Mouse (Mus musculus) neural tube, embryonic 11.5 days (tissue): ENCODE measurements around the gene Npr3. TPM values are rescaled to one million over a fixed set of nuclear protein-coding genes. Genes with fewer than 3 reads are reported as not detected.
A peak's percentile ranks its signal among the peaks of the same experiment; 100 is the strongest.

Experiments used
- ATAC-seq: fragments of 200-750 bp; cut with Nextera tagmentation; 2 replicates; pipeline ENCODE4 v1.8.0; 2017; ENCODE audit warnings: moderate number of reproducible peaks, mild to moderate bottlenecking, moderate TSS enrichment, moderate library complexity; ENCODE audit not compliant: insufficient read depth, low FRiP score, low TSS enrichment
- DNase-seq: peaks from one replicate; pipeline ENCODE4 v3.0.0-alpha.2; 2015; ENCODE audit warnings: low spot score
- H3K27ac ChIP-seq: fragments of 300-500 bp; sonication (generic); 2 replicates; pipeline ENCODE4 v1.5.1; 2014; ENCODE audit warnings: low read depth, mild to moderate bottlenecking, low read length
- H3K27me3 ChIP-seq: fragments of 300-500 bp; sonication (generic); 2 replicates; pipeline ENCODE4 v1.6.1; 2014; ENCODE audit warnings: mild to moderate bottlenecking, low read length, mixed read lengths; ENCODE audit not compliant: control insufficient read depth, insufficient read depth
- H3K36me3 ChIP-seq: fragments of 300-500 bp; sonication (generic); 2 replicates; pipeline ENCODE4 v1.6.1; 2014; ENCODE audit warnings: mild to moderate bottlenecking, low read length, moderate library complexity, mixed read lengths; ENCODE audit not compliant: control insufficient read depth, insufficient read depth
- H3K4me1 ChIP-seq: fragments of 300-500 bp; sonication (generic); 2 replicates; pipeline ENCODE4 v1.6.1; 2014; ENCODE audit warnings: low read length, mixed read lengths; ENCODE audit not compliant: control insufficient read depth, insufficient read depth
- H3K4me2 ChIP-seq: fragments of 300-500 bp; sonication (generic); 2 replicates; pipeline ENCODE4 v1.6.1; 2014; ENCODE audit warnings: low read depth, mild to moderate bottlenecking, moderate library complexity
- H3K4me3 ChIP-seq: fragments of 300-500 bp; sonication (generic); 2 replicates; pipeline ENCODE4 v1.5.1; 2014; ENCODE audit warnings: low read depth, low read length
- H3K9ac ChIP-seq: fragments of 300-500 bp; sonication (generic); 2 replicates; pipeline ENCODE4 v1.6.1; 2014; ENCODE audit warnings: mild to moderate bottlenecking, low read length
- H3K9me3 ChIP-seq: fragments of 300-500 bp; sonication (generic); 2 replicates; pipeline ENCODE4 v1.6.1; 2016; ENCODE audit warnings: low read length; ENCODE audit not compliant: control insufficient read depth
- WGBS: fragments of 180-500 bp; shearing (Covaris S2); extraction: QIAGEN DNeasy Blood & Tissue Kit; methylation state at CpG from one replicate; pipeline ENCODE4 v1.1.7; 2014; 5-methylcytosine and 5-hydroxymethylcytosine counted together
- polyA plus RNA-seq: library from polyadenylated mRNA; unstranded; fragments of >200 nt; fragmentation: Nextera tagmentation; extraction: Ambion mirVana; gene quantifications from 2 replicates; pipeline ENCODE4 v1.2.1, GENCODE M21; 2014

The Npr3 gene
- polyA plus RNA-seq, 1 experiment from 2014 or later = 4.8 TPM

DNA sequence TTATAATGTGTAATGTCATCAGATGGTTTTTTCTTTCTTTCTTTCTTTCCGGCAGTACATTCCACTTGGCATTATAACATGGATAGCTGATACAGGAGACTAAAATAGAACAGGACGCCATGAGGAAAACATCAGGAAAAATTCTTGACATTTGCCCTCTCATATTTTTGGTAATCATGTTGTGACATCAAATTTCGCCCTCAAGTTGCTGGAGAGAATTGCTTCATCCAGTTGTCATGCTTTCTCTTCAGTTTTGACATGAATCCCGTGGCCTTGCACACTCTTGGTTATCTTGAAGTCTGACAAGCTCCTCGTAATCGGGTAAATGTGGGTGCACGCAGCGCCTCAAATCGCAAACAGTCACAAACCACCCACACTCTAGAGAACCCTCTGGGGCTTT, 7.0 kb upstream of the Npr3 start:
- Histone ChIP-seq H3K27me3 (no peaks in the 10 kb centered on the region), H3K4me1 (no peaks in the 10 kb centered on the region), H3K4me2 (no peak overlapping the region), H3K27ac (no peak overlapping the region), H3K36me3 (no peaks in the 10 kb centered on the region), H3K9ac (no peak overlapping the region), H3K9me3 (no peaks in the 10 kb centered on the region), H3K4me3 (no peak overlapping the region)
- 88% methylated on average over 9 of the region's 9 CpGs for WGBS
- ATAC-seq (no peak), DNase-seq (no peak)

DNA sequence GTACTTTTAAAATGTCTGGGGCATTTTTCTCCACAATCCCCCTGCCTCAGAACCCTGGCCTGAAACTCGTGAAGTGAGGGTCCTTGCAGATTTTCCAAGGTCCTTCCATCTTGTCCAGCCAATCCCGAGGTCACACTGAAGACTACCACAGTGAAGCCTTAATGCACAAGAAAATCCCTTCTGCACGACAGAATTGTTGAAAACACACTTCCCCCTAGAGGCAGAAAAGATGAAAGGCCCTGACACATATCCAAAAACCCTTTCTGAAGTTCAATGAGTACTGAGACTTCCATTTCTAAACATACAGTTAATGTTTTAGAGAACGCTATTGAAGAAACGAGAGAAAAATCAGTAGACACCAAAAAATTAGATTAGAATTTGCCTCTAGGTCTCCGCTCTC, 2.8 kb upstream of the Npr3 start:
- H3K4me2 ChIP-seq = no peak overlapping the region
- H3K4me1 ChIP-seq = peaks cover 15% of the 10 kb centered on the region
- no peaks in the 10 kb centered on the region for H3K9me3 ChIP-seq
- DNase-seq = no peak
- no peak overlapping the region for H3K4me3 ChIP-seq
- H3K27ac ChIP-seq = no peak overlapping the region
- H3K9ac ChIP-seq = no peak overlapping the region
- ATAC-seq = no peak
- WGBS = 47% methylated on average over 6 of the region's 6 CpGs
- H3K36me3 ChIP-seq = no peaks in the 10 kb centered on the region
- H3K27me3 ChIP-seq = peaks cover 25% of the 10 kb centered on the region

DNA sequence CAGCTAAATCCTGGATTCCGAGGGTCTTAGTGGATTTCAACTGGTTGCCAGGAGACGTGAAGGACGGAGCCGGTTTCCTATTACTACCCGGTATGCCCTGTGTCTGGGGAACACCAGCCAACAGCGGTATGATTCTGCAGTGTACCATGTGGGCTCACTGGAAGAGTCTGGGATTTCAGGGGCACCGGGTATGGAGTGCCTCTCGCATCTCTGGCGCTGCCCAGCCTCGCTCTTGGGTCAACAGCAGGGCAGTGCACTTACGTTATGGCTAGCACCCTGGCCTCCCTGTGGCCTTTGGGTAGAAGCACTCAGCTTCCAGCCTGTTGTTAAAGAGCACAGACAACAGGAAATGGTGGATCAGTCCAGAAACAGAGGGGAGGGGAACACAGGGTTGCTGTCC, 1.1 kb upstream of the Npr3 start:
- H3K4me2 ChIP-seq = peak overlapping the region; percentile 28
- peaks cover 39% of the 10 kb centered on the region for H3K27me3 ChIP-seq
- H3K4me1 ChIP-seq = peaks cover 19% of the 10 kb centered on the region
- H3K9ac ChIP-seq = no peak overlapping the region
- H3K36me3 ChIP-seq = no peaks in the 10 kb centered on the region
- ATAC-seq = no peak
- 10% methylated on average over 11 of the region's 11 CpGs for WGBS
- no peak overlapping the region for H3K27ac ChIP-seq
- DNase-seq = peak; percentile 21
- H3K9me3 ChIP-seq = no peaks in the 10 kb centered on the region
- H3K4me3 ChIP-seq = no peak overlapping the region

DNA sequence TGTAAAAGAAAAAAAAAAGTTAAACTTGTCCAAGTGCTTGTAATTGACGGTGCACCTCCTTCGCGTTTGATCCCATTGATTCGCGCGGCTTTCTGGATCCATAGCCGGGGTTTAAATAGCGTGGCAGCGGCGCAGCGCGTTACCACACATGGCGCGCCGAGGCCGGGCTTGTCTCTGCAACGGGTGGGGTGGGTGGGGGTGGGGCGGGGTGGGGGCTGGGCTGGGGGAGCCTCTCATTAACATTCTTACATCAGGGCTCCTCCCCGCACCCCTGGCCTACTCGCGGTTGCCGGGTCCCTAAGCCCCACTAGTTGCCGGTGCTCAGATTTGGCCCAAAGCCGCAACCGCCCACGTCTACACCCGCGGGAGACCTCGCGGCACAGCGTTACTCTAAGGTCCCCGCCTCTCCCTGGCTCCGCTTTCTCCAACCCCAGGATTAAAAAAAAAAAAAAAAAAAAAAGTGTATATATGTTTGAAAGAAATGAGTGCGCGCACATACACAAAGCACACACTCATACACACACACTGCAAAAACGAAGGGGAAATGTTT, 991 bp downstream of the Npr3 start:
- Histone ChIP-seq H3K36me3 (no peaks in the 10 kb centered on the region), H3K9ac (0 out of 2 replicates have a peak overlapping the region, but pooled peaks have one; percentile 18), H3K4me1 (peaks cover 19% of the 10 kb centered on the region), H3K27ac (no peak overlapping the region), H3K9me3 (no peaks in the 10 kb centered on the region), H3K4me2 (peak overlapping the region; percentile 92), H3K27me3 (peaks cover 44% of the 10 kb centered on the region), H3K4me3 (peak overlapping the region; percentile 50)
- ATAC-seq (no peak), DNase-seq (peak; percentile 52)
- WGBS = under 1% methylated on average over 36 of the region's 36 CpGs

DNA sequence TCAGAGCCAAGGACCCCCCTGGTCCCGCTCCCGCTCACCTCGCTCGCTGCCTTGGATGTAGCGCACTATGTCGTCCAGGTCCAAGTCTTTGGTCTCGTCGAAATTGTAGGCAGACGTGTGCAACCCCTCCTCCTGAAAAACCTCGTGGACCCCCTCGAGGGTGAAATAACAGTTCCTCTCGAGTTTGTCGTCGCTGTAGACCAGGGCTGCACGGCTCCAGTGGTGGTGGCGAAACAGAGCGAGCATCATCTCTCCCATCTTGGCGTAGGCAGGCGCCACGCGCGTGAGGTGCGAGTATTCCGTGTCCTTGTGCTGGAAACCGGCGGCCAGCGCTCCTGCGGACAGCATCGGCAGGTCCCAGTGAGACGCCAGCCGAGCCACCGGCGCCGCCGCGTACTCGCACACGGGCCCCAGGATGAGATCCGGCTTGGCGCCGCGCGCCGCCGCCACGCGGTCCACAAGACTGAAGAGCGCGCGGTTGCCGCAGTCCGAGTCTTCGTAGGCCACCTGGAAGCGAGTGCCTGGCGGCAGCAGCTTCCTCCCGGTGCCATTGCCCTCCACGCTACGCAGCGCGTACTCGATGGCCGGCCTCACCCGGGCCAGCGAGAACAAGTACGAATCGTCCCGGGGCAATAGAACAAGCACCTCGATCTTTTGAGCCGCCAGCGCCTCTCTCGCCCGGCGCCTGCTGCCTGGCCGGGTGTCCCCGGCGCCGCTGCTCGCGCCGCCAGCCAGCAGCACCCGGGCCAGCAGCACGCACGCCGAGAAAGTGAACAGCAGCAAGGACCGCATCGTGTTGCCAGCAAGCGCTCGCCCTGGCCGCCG, 2.0 kb downstream of the Npr3 start:
- DNase-seq = peak; percentile 74
- peak overlapping the region; percentile 92 for H3K4me2 ChIP-seq
- peak; percentile 30 for ATAC-seq
- peak overlapping the region; percentile 48 for H3K9ac ChIP-seq
- H3K27ac ChIP-seq = no peak overlapping the region
- H3K27me3 ChIP-seq = peaks cover 44% of the 10 kb centered on the region
- H3K4me1 ChIP-seq = peaks cover 19% of the 10 kb centered on the region
- H3K9me3 ChIP-seq = no peaks in the 10 kb centered on the region
- no peaks in the 10 kb centered on the region for H3K36me3 ChIP-seq
- WGBS = under 1% methylated on average over 90 of the region's 90 CpGs
- peak overlapping the region; percentile 50 for H3K4me3 ChIP-seq

DNA sequence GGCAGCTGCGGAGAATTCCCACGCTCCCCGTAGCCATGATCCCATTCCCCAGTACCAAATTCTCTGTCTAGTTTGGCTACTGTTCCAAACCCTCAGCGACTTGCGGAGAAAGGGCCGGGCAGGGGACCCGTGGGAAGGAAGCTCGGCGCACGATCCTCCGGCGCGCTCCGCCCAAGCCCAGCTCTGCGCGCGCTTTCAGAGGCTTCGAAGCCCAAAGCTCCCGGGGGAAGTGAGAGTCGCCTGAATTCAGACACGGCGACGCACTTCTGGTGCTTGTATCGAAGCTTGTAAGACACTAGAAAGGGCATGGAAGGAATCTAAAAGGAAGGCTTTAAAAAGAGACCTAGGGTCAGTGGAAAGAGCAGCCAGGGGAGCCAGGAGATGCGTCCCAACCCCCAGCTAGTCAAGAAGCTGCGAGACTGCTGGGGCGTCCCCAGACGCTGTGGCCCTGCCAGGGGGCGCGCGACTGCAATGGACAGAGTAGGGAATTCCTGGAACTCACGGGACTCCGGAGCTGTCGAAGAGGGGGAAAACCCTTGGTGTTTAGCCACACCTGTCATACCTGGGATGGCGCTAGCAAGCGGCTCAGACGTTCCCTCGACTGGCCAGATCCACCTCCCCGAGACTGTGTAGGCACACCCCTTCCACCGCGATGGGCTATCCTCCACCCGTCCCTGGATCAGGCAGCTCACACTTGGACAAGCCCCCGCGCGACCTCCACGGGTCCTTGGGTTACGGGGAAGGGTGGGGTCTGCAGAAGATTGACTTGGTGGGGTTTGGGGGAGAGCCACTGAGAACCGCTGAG, 2.8 kb downstream of the Npr3 start:
- peaks cover 19% of the 10 kb centered on the region for H3K4me1 ChIP-seq
- under 1% methylated on average over 48 of the region's 48 CpGs for WGBS
- peak overlapping the region; percentile 50 for H3K4me3 ChIP-seq
- H3K36me3 ChIP-seq = no peaks in the 10 kb centered on the region
- H3K27me3 ChIP-seq = peaks cover 44% of the 10 kb centered on the region
- peak overlapping the region; percentile 92 for H3K4me2 ChIP-seq
- DNase-seq (peak; percentile 70), ATAC-seq (0 out of 2 replicates have a peak, but pooled peaks have one; percentile 17)
- no peak overlapping the region for H3K27ac ChIP-seq
- H3K9ac ChIP-seq = peak overlapping the region; percentile 8
- no peaks in the 10 kb centered on the region for H3K9me3 ChIP-seq

DNA sequence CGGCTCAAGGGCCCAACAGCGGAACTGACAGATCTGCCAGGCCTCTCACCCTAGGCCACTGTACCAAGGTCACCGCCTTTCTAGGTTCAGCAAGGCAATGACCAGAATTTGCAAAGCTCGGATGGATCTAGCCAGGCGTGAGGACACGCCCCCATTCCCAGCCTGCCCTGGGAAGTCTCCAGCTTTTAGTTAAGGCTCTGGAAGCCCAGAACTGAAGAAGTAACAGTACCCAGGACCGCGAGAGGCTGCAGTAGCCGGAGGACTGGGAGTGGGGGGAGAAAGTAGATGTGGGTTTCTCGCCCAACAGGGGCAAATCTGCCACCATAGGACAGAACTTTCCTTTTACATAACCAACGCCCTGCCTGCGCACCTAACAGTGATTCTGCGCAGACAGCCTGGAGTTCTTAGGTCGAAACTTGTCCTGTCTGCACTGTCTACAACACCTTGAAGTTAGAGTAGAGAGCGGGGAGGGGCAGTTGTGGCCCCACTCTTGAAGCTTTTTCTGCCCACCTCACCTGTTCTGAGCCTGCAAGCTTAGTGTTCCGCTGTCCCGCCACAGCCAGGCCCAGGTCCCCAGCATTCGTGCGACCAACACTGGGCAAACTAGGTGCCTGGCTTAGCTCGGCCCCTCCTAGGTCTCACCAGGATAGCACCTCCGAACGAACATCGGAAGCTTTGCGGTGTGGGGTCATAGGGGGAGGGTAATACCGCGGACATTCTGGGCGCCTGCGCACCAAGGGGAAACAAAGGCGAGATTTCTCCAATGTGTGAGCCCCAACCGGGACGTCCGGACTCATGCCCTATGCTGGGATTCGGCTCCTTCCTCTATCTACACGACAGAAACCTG, 3.7 kb downstream of the Npr3 start:
- peaks cover 44% of the 10 kb centered on the region for H3K27me3 ChIP-seq
- peak overlapping the region; percentile 50 for H3K4me3 ChIP-seq
- DNase-seq (peak; percentile 44), ATAC-seq (0 out of 2 replicates have a peak, but pooled peaks have one; percentile 13)
- no peaks in the 10 kb centered on the region for H3K36me3 ChIP-seq
- H3K4me1 ChIP-seq = peaks cover 19% of the 10 kb centered on the region
- under 1% methylated on average over 34 of the region's 34 CpGs for WGBS
- peak overlapping the region; percentile 92 for H3K4me2 ChIP-seq
- peak overlapping the region; percentile 20; the same call in 1 of the 2 replicates for H3K9ac ChIP-seq
- no peak overlapping the region for H3K27ac ChIP-seq
- H3K9me3 ChIP-seq = no peaks in the 10 kb centered on the region

DNA sequence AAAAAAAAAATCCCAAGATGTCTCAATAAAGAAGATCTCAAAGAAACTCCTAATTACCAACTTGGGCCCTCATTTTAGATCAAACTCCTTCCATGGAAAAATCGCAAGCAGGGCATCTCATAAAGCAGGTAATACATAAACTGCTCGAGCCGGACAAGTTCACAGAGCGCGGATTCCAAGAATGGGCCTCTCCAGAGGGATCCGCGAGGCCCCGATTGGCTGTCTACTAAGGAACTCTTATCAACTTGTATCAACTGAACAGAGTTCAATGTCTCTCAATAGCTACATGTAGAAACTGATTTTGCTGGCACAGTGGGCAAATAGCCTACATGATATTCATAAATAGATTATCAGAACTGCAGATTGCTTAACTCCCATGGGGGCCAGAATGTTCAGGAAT, 9.5 kb downstream of the Npr3 start:
- no peak for DNase-seq
- ATAC-seq = no peak
- no peak overlapping the region for H3K9ac ChIP-seq

More for the DNA sequence above, 9.5 kb downstream of the Npr3 start:
- H3K4me2 ChIP-seq = no peak overlapping the region
- no peak overlapping the region for H3K27ac ChIP-seq
- H3K27me3 ChIP-seq = 0 out of 2 replicates have a peak, but pooled peaks cover 3% of the 10 kb centered on the region
- H3K4me3 ChIP-seq = no peak overlapping the region
- H3K4me1 ChIP-seq = no peaks in the 10 kb centered on the region
- H3K9me3 ChIP-seq = no peaks in the 10 kb centered on the region
- H3K36me3 ChIP-seq = no peaks in the 10 kb centered on the region
- 90% methylated on average over 8 of the region's 8 CpGs for WGBS
